Mouse (Mus musculus) intestine, postnatal 0 days (tissue): ENCODE data around the gene D10Jhu81e. TPM values are rescaled to one million over a fixed set of nuclear protein-coding genes. Genes with fewer than 3 reads are reported as not detected.
"Not testable (repeated sequence)": the region's sequence is repeated elsewhere in the genome, so short reads cannot be mapped to it uniquely, and the experiment has no call there.

Source experiments
- ATAC-seq: fragments of 200-750 bp; cut with Nextera tagmentation; 2 replicates; pipeline ENCODE4 v1.8.0; 2017; ENCODE audit warnings: mild to moderate bottlenecking, moderate TSS enrichment, moderate library complexity
- H3K27ac ChIP-seq: fragments of 300-500 bp; sonication (generic); 2 replicates; pipeline ENCODE4 v1.5.1; 2014; ENCODE audit warnings: mild to moderate bottlenecking, low read depth, low read length, moderate library complexity
- H3K27me3 ChIP-seq: fragments of 300-500 bp; sonication (generic); replicated peaks from 2 replicates; pipeline ENCODE4 v1.6.1; 2014; ENCODE audit warnings: low read length, mixed read lengths; ENCODE audit not compliant: control insufficient read depth, insufficient read depth
- H3K36me3 ChIP-seq: fragments of 300-500 bp; sonication (generic); 2 replicates; pipeline ENCODE4 v1.6.1; 2014; ENCODE audit warnings: mild to moderate bottlenecking, moderate library complexity; ENCODE audit not compliant: control insufficient read depth, insufficient read depth
- H3K4me1 ChIP-seq: fragments of 300-500 bp; sonication (generic); replicated peaks from 2 replicates; pipeline ENCODE4 v1.6.1; 2014; ENCODE audit warnings: antibody characterized with exemption, low read length, mixed read lengths; ENCODE audit not compliant: control insufficient read depth, insufficient read depth
- H3K4me2 ChIP-seq: fragments of 300-500 bp; sonication (generic); replicated peaks from 2 replicates; pipeline ENCODE4 v1.6.1; 2014; ENCODE audit warnings: low read depth, mild to moderate bottlenecking, moderate library complexity
- H3K4me3 ChIP-seq: fragments of 300-500 bp; sonication (generic); 2 replicates; pipeline ENCODE4 v1.5.1; 2014; ENCODE audit warnings: low read depth, low read length
- H3K9ac ChIP-seq: fragments of 300-500 bp; sonication (generic); 2 replicates; pipeline ENCODE4 v1.6.1; 2014; ENCODE audit warnings: mild to moderate bottlenecking, low read depth, low read length
- H3K9me3 ChIP-seq: fragments of 300-500 bp; sonication (generic); 2 replicates; pipeline ENCODE4 v1.6.1; 2016; ENCODE audit warnings: mixed run types; ENCODE audit not compliant: control insufficient read depth
- CTCF ChIP-seq: sonication (generic); IDR thresholded peaks from 2 replicates; pipeline ENCODE4 v1.5.1; 2016; ENCODE audit warnings: low read depth, mild to moderate bottlenecking, control low read depth, antibody characterized with exemption, moderate library complexity
- WGBS: fragments of 180-500 bp; shearing (Covaris S2); extraction: QIAGEN DNeasy Blood & Tissue Kit; methylation state at CpG from one replicate; pipeline ENCODE4 v1.1.7; 2014; 5-methylcytosine and 5-hydroxymethylcytosine counted together
- polyA plus RNA-seq: library from polyadenylated mRNA; unstranded; fragments of >200 nt; fragmentation: Nextera tagmentation; extraction: Ambion mirVana; gene quantifications from 2 replicates; pipeline ENCODE4 v1.2.1, GENCODE M21; 2015

The D10Jhu81e gene
- polyA plus RNA-seq, 1 experiment from 2014 or later = 21.9 TPM

GRCm38 (mm10) chr10:78126311-78126710, 43.3 kb downstream of the D10Jhu81e start:
- TF ChIP-seq CTCF = no peak
- Histone ChIP-seq H3K27me3 (no peaks in the 10 kb centered on the region), H3K9me3 (no peaks in the 10 kb centered on the region), H3K36me3 (no peaks in the 10 kb centered on the region), H3K4me3 (no peak overlapping the region), H3K9ac (no peak overlapping the region), H3K27ac (no peak overlapping the region), H3K4me2 (no peak overlapping the region), H3K4me1 (no peaks in the 10 kb centered on the region)
- ATAC-seq = no peak
- 95% methylated on average over 5 of the region's 5 CpGs for WGBS

- not testable (repeated sequence) for H3K27me3 ChIP-seq, H3K4me3 ChIP-seq, H3K4me1 ChIP-seq, H3K9me3 ChIP-seq, H3K4me2 ChIP-seq, H3K9ac ChIP-seq, H3K27ac ChIP-seq, ATAC-seq, H3K36me3 ChIP-seq
- WGBS = 78% methylated on average over 8 of the region's 8 CpGs
Measured at GRCm38 (mm10) chr10:78125061-78125460, 44.5 kb downstream of the D10Jhu81e start.

DNA sequence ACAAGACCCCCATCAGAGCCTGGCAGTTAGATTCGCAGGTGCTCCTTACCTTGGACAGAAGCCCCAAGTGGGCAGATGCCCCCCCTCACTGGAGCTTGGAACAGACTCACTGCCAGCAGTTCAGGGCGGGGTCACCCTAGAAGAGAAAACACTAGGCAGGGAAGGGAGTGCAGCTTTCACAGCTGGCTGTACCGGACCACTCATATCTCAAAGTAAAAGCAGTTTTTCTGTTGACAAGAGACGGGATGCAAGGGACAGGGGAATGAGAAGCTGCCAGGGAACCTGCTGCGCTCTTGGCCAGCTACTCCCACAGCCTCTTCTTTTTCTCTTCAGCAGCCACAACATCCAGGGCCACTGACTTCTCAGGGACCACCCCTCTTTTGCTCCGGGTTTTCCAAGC, 45.4 kb downstream of the D10Jhu81e start:
- not testable (repeated sequence) for H3K27ac ChIP-seq, H3K9me3 ChIP-seq, H3K36me3 ChIP-seq, H3K4me3 ChIP-seq, H3K4me1 ChIP-seq, H3K4me2 ChIP-seq, H3K9ac ChIP-seq, ATAC-seq, H3K27me3 ChIP-seq
- 32% methylated on average over 6 of the region's 6 CpGs for WGBS

GRCm38 (mm10) chr10:78119422-78119821, 50.2 kb downstream of the D10Jhu81e start:
- Histone ChIP-seq H3K27ac (no peak overlapping the region), H3K4me3 (no peak overlapping the region), H3K4me2 (no peak overlapping the region), H3K4me1 (no peaks in the 10 kb centered on the region), H3K27me3 (no peaks in the 10 kb centered on the region), H3K9ac (no peak overlapping the region), H3K36me3 (no peaks in the 10 kb centered on the region), H3K9me3 (no peaks in the 10 kb centered on the region)
- no peak for ATAC-seq
- WGBS = 93% methylated on average over 4 of the region's 4 CpGs
- no peak for TF ChIP-seq CTCF

GRCm38 (mm10) chr10:78115153-78115552, 54.4 kb downstream of the D10Jhu81e start:
- no peak overlapping the region for H3K4me3 ChIP-seq
- no peaks in the 10 kb centered on the region for H3K27me3 ChIP-seq
- no peak for TF ChIP-seq CTCF
- no peaks in the 10 kb centered on the region for H3K4me1 ChIP-seq
- no peak overlapping the region for H3K9ac ChIP-seq
- H3K9me3 ChIP-seq = no peaks in the 10 kb centered on the region
- peak overlapping the region; percentile 23; the same call in 1 of the 2 replicates for H3K27ac ChIP-seq
- 63% methylated on average over 2 of the region's 2 CpGs for WGBS
- H3K36me3 ChIP-seq = no peaks in the 10 kb centered on the region
- ATAC-seq = no peak
- H3K4me2 ChIP-seq = no peak overlapping the region

DNA sequence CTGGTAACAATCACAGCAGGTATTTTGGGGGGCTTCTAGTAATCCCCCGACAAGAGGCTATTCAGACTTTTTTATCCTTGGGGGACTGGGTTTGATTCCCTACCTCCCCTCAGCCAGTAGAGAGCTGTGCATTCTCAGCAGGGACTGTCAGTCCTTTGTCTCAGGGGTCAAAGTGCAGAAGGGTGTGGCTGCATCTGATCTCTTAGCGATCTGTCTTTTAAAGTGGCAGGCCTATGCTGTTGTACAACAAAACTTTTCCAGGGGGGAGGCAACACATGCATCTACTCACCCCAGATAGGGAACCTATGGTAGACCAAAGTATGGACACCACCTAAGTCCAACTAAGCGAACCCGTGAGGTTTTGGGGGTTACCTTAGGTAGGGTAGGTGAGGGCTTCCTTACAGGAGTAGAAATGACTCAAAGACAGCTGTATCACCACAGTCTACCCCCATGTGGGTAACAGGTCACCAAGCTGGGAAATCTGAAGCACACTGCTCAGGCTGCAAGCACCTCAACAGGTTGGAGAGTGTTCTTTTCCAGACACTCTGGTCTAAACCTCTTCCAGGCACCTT, 55.0 kb downstream of the D10Jhu81e start:
- 72% methylated on average over 4 of the region's 4 CpGs for WGBS
- Histone ChIP-seq H3K9me3 (no peaks in the 10 kb centered on the region), H3K27ac (peak overlapping the region; percentile 46; the same call in 1 of the 2 replicates), H3K9ac (no peak overlapping the region), H3K4me2 (no peak overlapping the region; the same call in 1 of the 2 replicates), H3K36me3 (no peaks in the 10 kb centered on the region), H3K4me3 (no peak overlapping the region), H3K4me1 (no peaks in the 10 kb centered on the region), H3K27me3 (no peaks in the 10 kb centered on the region)
- no peak for TF ChIP-seq CTCF
- ATAC-seq = peak; percentile 73

Other genes starting within 250 kb of the D10Jhu81e start
- 0.66 and 1.1 TPM in 2 replicates for gene Trpm2, start 199.2 kb downstream of the D10Jhu81e start, polyA plus RNA-seq
- gene 1810043G02Rik, start 191.3 kb downstream of the D10Jhu81e start, polyA plus RNA-seq = 8.5 and 8.6 TPM in 2 replicates
- gene Pfkl, start 159.7 kb downstream of the D10Jhu81e start, polyA plus RNA-seq = 42.3 and 51.1 TPM in 2 replicates
- 0.14 and 0.31 TPM in 2 replicates for gene Dnmt3l, start 127.8 kb downstream of the D10Jhu81e start, polyA plus RNA-seq
- gene Aire, start 126.2 kb downstream of the D10Jhu81e start, polyA plus RNA-seq = 0.04 TPM in 1 of 2 replicates, not detected in the other
- gene Icosl, start 100.5 kb downstream of the D10Jhu81e start, polyA plus RNA-seq = 5.6 and 5.8 TPM in 2 replicates
- gene Pwp2, start 15.4 kb upstream of the D10Jhu81e start, polyA plus RNA-seq = 4.2 TPM in 2 replicates
- 28.1 and 32.1 TPM in 2 replicates for gene Trappc10, start 74.9 kb upstream of the D10Jhu81e start, polyA plus RNA-seq
- 277 and 284 TPM in 2 replicates for gene Agpat3, start 182.7 kb upstream of the D10Jhu81e start, polyA plus RNA-seq
- gene Rrp1, start 243.3 kb upstream of the D10Jhu81e start, polyA plus RNA-seq = 141 and 148 TPM in 2 replicates